Mouse (Mus musculus): ENCODE data around the gene Igfn1. TPM values are rescaled to one million over a fixed set of nuclear protein-coding genes. Genes with fewer than 3 reads are reported as not detected.

Igfn1 gene
- polyA plus RNA-seq, 1 experiment from 2014 or later = not detected

GRCm38 (mm10) chr1:135923229-135923628 is 82.9 kb downstream of the Igfn1 start:
- ATAC-seq (ENCODE audit: low FRiP score, low read depth) = no peak
- H3K4me3 ChIP-seq = no peak overlapping the region
- H3K4me1 ChIP-seq = peaks cover 9% of the 10 kb centered on the region; the same call in 1 of the 2 replicates
- peaks cover 51% of the 10 kb centered on the region for H3K27me3 ChIP-seq (replicated peaks)
- no peak overlapping the region for H3K9ac ChIP-seq
- no peak overlapping the region for H3K4me2 ChIP-seq (replicated peaks)
- WGBS = 78% methylated on average over 7 of the region's 7 CpGs
- H3K9me3 ChIP-seq = no peaks in the 10 kb centered on the region
- no peaks in the 10 kb centered on the region for H3K36me3 ChIP-seq
- no peak overlapping the region for H3K27ac ChIP-seq

GRCm38 (mm10) chr1:135918644-135919407 is 87.3 kb downstream of the Igfn1 start, which contains the start of gene Pkp1:
Gene Pkp1, minus strand, starts transcription at chr1:135919207.
- Histone ChIP-seq H3K36me3 (no peaks in the 10 kb centered on the region), H3K27ac (no peak within 1 kb of the TSS), H3K4me1 (peaks cover 9% of the 10 kb centered on the region; the same call in 1 of the 2 replicates), H3K4me2 (replicated peaks) (peak within 1 kb of the TSS; percentile 53), H3K9ac (no peak within 1 kb of the TSS), H3K4me3 (peak within 1 kb of the TSS; percentile 22), H3K27me3 (replicated peaks) (peaks cover 80% of the 10 kb centered on the region), H3K9me3 (no peaks in the 10 kb centered on the region)
- ATAC-seq (ENCODE audit: low FRiP score, low read depth) = peak; percentile 48; the same call in 1 of the 2 replicates
- under 1% methylated on average over 67 of the region's 67 CpGs for WGBS

GRCm38 (mm10) chr1:135917206-135917605 is 88.9 kb downstream of the Igfn1 start:
- Histone ChIP-seq H3K27ac (no peak overlapping the region), H3K27me3 (replicated peaks) (peaks cover 70% of the 10 kb centered on the region)
- 6% methylated on average over 5 of the region's 5 CpGs for WGBS

GRCm38 (mm10) chr1:135916486-135917058 is 89.6 kb downstream of the Igfn1 start:
- Histone ChIP-seq H3K9me3 (no peaks in the 10 kb centered on the region), H3K9ac (no peak overlapping the region), H3K4me3 (no peak overlapping the region), H3K27ac (no peak overlapping the region), H3K4me1 (peaks cover 9% of the 10 kb centered on the region; the same call in 1 of the 2 replicates), H3K4me2 (replicated peaks) (no peak overlapping the region), H3K36me3 (no peaks in the 10 kb centered on the region), H3K27me3 (replicated peaks) (peaks cover 64% of the 10 kb centered on the region)
- no peak for ATAC-seq (ENCODE audit: low FRiP score, low read depth)
- 37% methylated on average over 5 of the region's 5 CpGs for WGBS

More at GRCm38 (mm10) chr1:135917206-135917605, 88.9 kb downstream of the Igfn1 start:
- Histone ChIP-seq H3K4me1 (peaks cover 9% of the 10 kb centered on the region; the same call in 1 of the 2 replicates), H3K9me3 (no peaks in the 10 kb centered on the region), H3K9ac (no peak overlapping the region), H3K36me3 (no peaks in the 10 kb centered on the region), H3K4me3 (no peak overlapping the region), H3K4me2 (replicated peaks) (no peak overlapping the region)
- ATAC-seq (ENCODE audit: low FRiP score, low read depth) = no peak

GRCm38 (mm10) chr1:135913657-135914056 is 92.5 kb downstream of the Igfn1 start:
- ATAC-seq (ENCODE audit: low FRiP score, low read depth) = no peak
- Histone ChIP-seq H3K9me3 (no peaks in the 10 kb centered on the region), H3K36me3 (no peaks in the 10 kb centered on the region), H3K4me2 (replicated peaks) (no peak overlapping the region), H3K9ac (no peak overlapping the region), H3K4me3 (no peak overlapping the region), H3K27me3 (replicated peaks) (peaks cover 35% of the 10 kb centered on the region), H3K4me1 (peaks cover 14% of the 10 kb centered on the region), H3K27ac (no peak overlapping the region)
- WGBS = 77% methylated on average over 4 of the region's 4 CpGs

- WGBS = 6% methylated on average over 6 of the region's 6 CpGs
- 0 out of 2 replicates have a peak, but pooled peaks cover 2% of the 10 kb centered on the region for H3K27me3 ChIP-seq (replicated peaks)
- ATAC-seq (ENCODE audit: low FRiP score, low read depth) = no peak
Measured at GRCm38 (mm10) chr1:135909381-135909780, 96.8 kb downstream of the Igfn1 start.

GRCm38 (mm10) chr1:135906736-135907135 is 99.4 kb downstream of the Igfn1 start:
- Histone ChIP-seq H3K9ac (no peak overlapping the region), H3K4me2 (replicated peaks) (no peak overlapping the region), H3K36me3 (no peaks in the 10 kb centered on the region), H3K27me3 (replicated peaks) (no peaks in the 10 kb centered on the region), H3K4me1 (peaks cover 10% of the 10 kb centered on the region), H3K9me3 (no peaks in the 10 kb centered on the region), H3K4me3 (no peak overlapping the region), H3K27ac (no peak overlapping the region)
- 80% methylated on average over 11 of the region's 11 CpGs for WGBS
- ATAC-seq (ENCODE audit: low FRiP score, low read depth) = no peak

More at GRCm38 (mm10) chr1:135909381-135909780, 96.8 kb downstream of the Igfn1 start:
- Histone ChIP-seq H3K4me1 (peaks cover 10% of the 10 kb centered on the region), H3K36me3 (no peaks in the 10 kb centered on the region), H3K4me3 (no peak overlapping the region), H3K27ac (no peak overlapping the region), H3K4me2 (replicated peaks) (no peak overlapping the region), H3K9ac (no peak overlapping the region), H3K9me3 (no peaks in the 10 kb centered on the region)

Other genes with a start within 250 kb of the Igfn1 start
- gene Phlda3, start 240.2 kb downstream of the Igfn1 start, polyA plus RNA-seq (2016; fragmentation: Nextera tagmentation; extraction: Ambion mirVana) = 21.9 and 24.1 TPM in 2 replicates
- gene Tnni1, start 226.9 kb downstream of the Igfn1 start, polyA plus RNA-seq (2016; fragmentation: Nextera tagmentation; extraction: Ambion mirVana) = 27.4 and 41.5 TPM in 2 replicates
- 0.68 and 0.75 TPM in 2 replicates for gene Lad1, start 187.7 kb downstream of the Igfn1 start, polyA plus RNA-seq (2016; fragmentation: Nextera tagmentation; extraction: Ambion mirVana)
- 13.3 and 19.4 TPM in 2 replicates for gene Tnnt2, start 170.0 kb downstream of the Igfn1 start, polyA plus RNA-seq (2016; fragmentation: Nextera tagmentation; extraction: Ambion mirVana)
- gene Pkp1, start 87.1 kb downstream of the Igfn1 start, polyA plus RNA-seq (2016; fragmentation: Nextera tagmentation; extraction: Ambion mirVana) = 0.11 and 0.25 TPM in 2 replicates
- 151 and 152 TPM in 2 replicates for gene Tmem9, start 1.8 kb upstream of the Igfn1 start, polyA plus RNA-seq (2016; fragmentation: Nextera tagmentation; extraction: Ambion mirVana)
- gene Ascl5, start 44.5 kb upstream of the Igfn1 start, polyA plus RNA-seq (2016; fragmentation: Nextera tagmentation; extraction: Ambion mirVana) = not detected in 2 replicates
- 0.81 and 0.93 TPM in 2 replicates for gene Cacna1s, start 46.4 kb upstream of the Igfn1 start, polyA plus RNA-seq (2016; fragmentation: Nextera tagmentation; extraction: Ambion mirVana)
- 35.9 and 37.1 TPM in 2 replicates for gene Kif21b, start 125.0 kb upstream of the Igfn1 start, polyA plus RNA-seq (2016; fragmentation: Nextera tagmentation; extraction: Ambion mirVana)
- 0.49 TPM in 1 of 2 replicates, not detected in the other for gene Mroh3, start 206.5 kb upstream of the Igfn1 start, polyA plus RNA-seq (2016; fragmentation: Nextera tagmentation; extraction: Ambion mirVana)
- gene Inava, start 227.9 kb upstream of the Igfn1 start, polyA plus RNA-seq (2016; fragmentation: Nextera tagmentation; extraction: Ambion mirVana) = 10.3 and 10.6 TPM in 2 replicates